Mouse (Mus musculus): ENCODE results near the gene Tdrkh. TPM values are rescaled to one million over a fixed set of nuclear protein-coding genes. Genes with fewer than 3 reads are reported as not detected.

Tdrkh gene
- total and polyA plus RNA-seq, 3 experiments, result not detected

DNA sequence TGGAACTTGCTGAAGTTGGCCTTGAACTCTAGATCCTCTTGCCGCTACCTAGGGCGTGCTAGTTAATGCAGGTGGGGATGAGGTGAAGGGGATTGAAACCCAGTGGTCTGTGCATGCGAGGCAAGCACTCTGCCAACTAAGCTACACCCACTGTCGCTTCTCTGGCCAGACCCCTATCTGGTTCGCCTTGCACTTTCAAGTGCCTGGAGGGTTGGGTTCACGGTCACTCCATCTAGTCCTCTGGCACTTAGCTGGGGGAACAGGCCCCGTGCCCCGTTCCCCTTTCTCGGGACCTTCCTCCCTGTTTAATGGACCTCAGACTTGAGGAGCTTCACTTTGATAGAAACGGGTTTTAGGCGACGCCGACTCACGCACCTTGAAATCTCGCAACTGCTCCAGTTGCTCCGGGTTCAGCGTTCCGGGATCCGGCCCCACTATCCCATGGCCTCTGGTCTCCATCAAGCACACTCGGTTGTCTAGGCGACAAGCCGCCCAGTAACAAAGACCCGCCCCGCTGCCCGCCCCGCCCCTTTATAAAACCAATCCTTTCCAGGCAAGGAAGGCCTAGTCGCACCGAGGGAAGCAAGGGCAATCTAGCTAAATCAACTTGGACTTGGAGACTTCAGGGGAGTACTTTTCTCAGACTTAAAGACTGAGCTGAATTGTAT, 59.5 kb downstream of the Tdrkh start:
- no peak for TF ChIP-seq MAX (IDR thresholded peaks at IDR 0.05; ENCODE audit: low read length)
- no peak for TF ChIP-seq CHD1 (IDR thresholded peaks at IDR 0.05; ENCODE audit: low read depth, low read length)
- TF ChIP-seq NRF1 (IDR thresholded peaks at IDR 0.05; ENCODE audit: low read depth, low read length), result no peak
- Histone ChIP-seq H3K79me2 (replicated peaks; ENCODE audit: control insufficient read depth, extremely low read depth, insufficient read depth, poor library complexity, severe bottlenecking) (no peaks in the 10 kb centered on the region), H3K27ac (ENCODE audit: insufficient read depth, low read depth) (no peak overlapping the region), H3K4me2 (ENCODE audit: insufficient read depth, low read depth, poor library complexity, severe bottlenecking) (no peak overlapping the region), H3K27me3 (replicated peaks) (no peaks in the 10 kb centered on the region), H3K4me1 (ENCODE audit: control insufficient read depth in 1 of 2, insufficient read depth in 2 of 2) (0 out of 4 replicates have a peak, but pooled peaks cover 2 to 4% of the 10 kb centered on the region in 2 experiments), H3K9me3 (replicated peaks; ENCODE audit: low read length) (no peaks in the 10 kb centered on the region), H3K36me3 (replicated peaks in 1 of 2; ENCODE audit: control insufficient read depth in 1 of 2, insufficient read depth in 1 of 2, low read length in 1 of 2) (no peaks in the 10 kb centered on the region), H3K9ac (ENCODE audit: insufficient read depth, low read depth) (no peak overlapping the region), H3K4me3 (replicated peaks in 1 of 3; ENCODE audit: low read depth in 2 of 3, low read length in 2 of 3, poor library complexity in 1 of 3) (no peak overlapping the region)
- dilution Hi-C loops (cut with MboI; ENCODE audit: extremely low pct_ligation_motif_present, extremely low pct_unique_long_range_greater_than_20kb, low sequenced_read_pairs) (no loop called here), in situ Hi-C loops (cut with MboI; ENCODE audit: low pct_ligation_motif_present, low pct_unique_long_range_greater_than_20kb, low sequenced_read_pairs) (loop anchor here (25.0 kb wide), 1 partner anchor 140 kb away; no protein-coding TSS in a partner anchor)
- no peak for DNase-seq (ENCODE audit: extremely low read depth)

DNA sequence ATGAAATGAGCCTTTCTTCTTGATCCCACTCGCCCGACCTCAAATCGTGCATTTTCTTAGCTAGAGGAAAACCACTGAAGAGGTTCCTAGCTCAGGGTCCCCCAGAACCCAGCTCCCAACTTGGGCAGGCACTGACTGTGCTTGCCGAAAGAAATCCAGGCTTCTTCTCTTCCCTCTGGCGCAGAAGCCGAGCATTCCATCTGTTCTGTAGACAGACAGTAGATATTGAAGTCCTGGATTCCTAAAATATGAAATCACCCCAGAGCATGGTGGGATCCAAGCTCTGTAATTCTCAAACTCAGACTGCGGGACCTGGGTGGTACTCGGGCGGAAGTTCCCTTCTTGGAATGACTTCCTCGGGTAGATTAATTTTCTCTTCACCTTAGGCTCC, 60.0 kb downstream of the Tdrkh start:
- Histone ChIP-seq H3K9me3 (replicated peaks; ENCODE audit: low read length) (no peaks in the 10 kb centered on the region), H3K27ac (ENCODE audit: insufficient read depth, low read depth) (no peak overlapping the region), H3K4me3 (replicated peaks in 1 of 3; ENCODE audit: low read depth in 2 of 3, low read length in 2 of 3, poor library complexity in 1 of 3) (no peak overlapping the region), H3K79me2 (replicated peaks; ENCODE audit: control insufficient read depth, extremely low read depth, insufficient read depth, poor library complexity, severe bottlenecking) (no peaks in the 10 kb centered on the region), H3K27me3 (replicated peaks) (no peaks in the 10 kb centered on the region), H3K4me1 (ENCODE audit: control insufficient read depth in 1 of 2, insufficient read depth in 2 of 2) (0 out of 4 replicates have a peak, but pooled peaks cover 2 to 4% of the 10 kb centered on the region in 2 experiments), H3K9ac (ENCODE audit: insufficient read depth, low read depth) (no peak overlapping the region), H3K4me2 (ENCODE audit: insufficient read depth, low read depth, poor library complexity, severe bottlenecking) (no peak overlapping the region), H3K36me3 (replicated peaks in 1 of 2; ENCODE audit: control insufficient read depth in 1 of 2, insufficient read depth in 1 of 2, low read length in 1 of 2) (no peaks in the 10 kb centered on the region)
- dilution Hi-C loops (cut with MboI; ENCODE audit: extremely low pct_ligation_motif_present, extremely low pct_unique_long_range_greater_than_20kb, low sequenced_read_pairs) (no loop called here), in situ Hi-C loops (cut with MboI; ENCODE audit: low pct_ligation_motif_present, low pct_unique_long_range_greater_than_20kb, low sequenced_read_pairs) (loop anchor here (25.0 kb wide), 1 partner anchor 139 kb away; no protein-coding TSS in a partner anchor)
- DNase-seq (ENCODE audit: extremely low read depth), result no peak
- TF ChIP-seq BHLHE40 (IDR thresholded peaks at IDR 0.05; ENCODE audit: low read depth, low read length), result no peak
- TF ChIP-seq IRF4 (IDR thresholded peaks at IDR 0.05; ENCODE audit: low read depth, low read length), result no peak
- no peak for TF ChIP-seq CHD2 (IDR thresholded peaks at IDR 0.05; ENCODE audit: low read length)
- TF ChIP-seq USF2 (conservative IDR thresholded peaks at IDR 0.05; ENCODE audit: low read depth, low read length), result no peak
- TF ChIP-seq JUND (conservative IDR thresholded peaks at IDR 0.05; ENCODE audit: low read depth, low read length), result no peak
- no peak for TF ChIP-seq CTCF (conservative IDR thresholded peaks at IDR 0.05 in 1 of 2, IDR thresholded peaks at IDR 0.05 in 1 of 2; ENCODE audit: low read depth in 2 of 2, low read length in 2 of 2)
- no peak for TF ChIP-seq MEF2A (IDR thresholded peaks at IDR 0.05; ENCODE audit: borderline replicate concordance, low read depth, low read length)
- no peak for TF ChIP-seq GABPA (IDR thresholded peaks at IDR 0.05; ENCODE audit: insufficient replicate concordance, low read depth, low read length)
- TF ChIP-seq POLR2A (IDR thresholded peaks at IDR 0.05; ENCODE audit: low read depth, low read length), result no peak
- TF ChIP-seq E2F4 (IDR thresholded peaks at IDR 0.05; ENCODE audit: insufficient replicate concordance, low read depth, low read length), result no peak
